14 mouse cellular contexts compared by ENCODE assay signal in the genomic region with DNA sequence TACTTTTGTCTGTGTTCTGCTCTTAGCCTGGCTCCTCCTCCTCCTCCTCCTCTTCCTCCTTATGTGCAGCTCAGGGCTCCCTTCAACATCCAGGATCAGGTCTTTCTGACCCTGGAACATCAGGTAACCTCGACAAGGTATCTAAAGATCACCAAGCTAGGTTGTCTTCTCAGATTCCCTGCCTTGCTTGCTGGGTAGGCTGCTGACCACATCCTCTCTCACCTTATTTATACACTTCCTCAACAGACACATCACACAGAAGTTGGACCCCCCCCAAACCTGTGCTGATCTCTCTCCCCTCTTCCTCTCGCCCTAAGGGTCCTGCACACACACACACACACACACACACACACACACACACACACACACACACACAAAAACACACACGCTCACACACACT. TPM values are rescaled to one million over a fixed set of nuclear protein-coding genes. Genes with fewer than 3 reads are reported as not detected.
DNase-seq lines count a peak whose midpoint lies in the region; ATAC-seq and TF ChIP-seq lines count a peak whose summit lies in the region.
"Had no signal": no experiment of that assay in that cellular context is flagged by ENCODE, and none has a peak within 500 bp of the region (broad histone marks: within the 10 kb centered on the region; RNA-seq: fewer than 3 reads in every experiment).

TSS of gene Arhgap9 (plus strand) at position 344 of the 400 bp plus-strand sequence.

- 12% methylated on average over 3 of the region's 3 CpGs for WGBS in thymus, adult 2 months

- no peaks in the 10 kb centered on the region for H3K36me3 ChIP-seq in thymus, adult 2 months (ENCODE audit: control insufficient read depth, insufficient read depth, low read length)
- H3K36me3 ChIP-seq: forebrain, embryonic 12.5 days; midbrain, embryonic 13.5 days had no signal

- TF ChIP-seq CTCF in thymus, adult 2 months (IDR thresholded peaks at IDR 0.05; ENCODE audit: borderline replicate concordance, control insufficient read depth, extremely low read depth, insufficient read depth, low read length, poor library complexity): no peak

- H3K4me3 ChIP-seq in thymus, adult 2 months (ENCODE audit: control insufficient read depth, insufficient read depth, low read length): peak within 1 kb of the TSS; percentile 45
- H3K4me3 ChIP-seq: forebrain, embryonic 12.5 days; midbrain, embryonic 13.5 days had no signal

- ATAC-seq in common myeloid progenitor, adult 5-6 weeks (replicated peaks; ENCODE audit: low read depth, poor library complexity, severe bottlenecking): no peak
- peak; percentile 16; the same call in 1 of the 2 replicates for ATAC-seq in megakaryocyte, adult 5-6 weeks (ENCODE audit: poor library complexity, severe bottlenecking)
- ATAC-seq: midbrain, embryonic 13.5 days had no signal

- peak within 1 kb of the TSS; percentile 91 for H3K27ac ChIP-seq in thymus, adult 2 months (ENCODE audit: control insufficient read depth, insufficient read depth, low read length)
- H3K27ac ChIP-seq: forebrain, embryonic 12.5 days; midbrain, embryonic 13.5 days had no signal

- DNase-seq in thymus, adult 2 months: peak; percentile 50
- DNase-seq in thymus, adult 18-20 months: no peak
- DNase-seq in thymus, postnatal 4 days: peak; percentile 57
- DNase-seq in right cerebral cortex, adult 18-20 months: no peak
- no peak for DNase-seq in right cerebral cortex, postnatal 14 days
- DNase-seq in kidney, postnatal 10 days: no peak
- DNase-seq: adrenal gland, postnatal 10 days; cerebellum, adult 8-10 months; heart, postnatal 36 days; lung, embryonic 14.5 days had no signal

- peaks cover 63% of the 10 kb centered on the region for H3K4me1 ChIP-seq in thymus, adult 2 months (replicated peaks; ENCODE audit: control insufficient read depth, insufficient read depth, low read length)

- no peak for TF ChIP-seq POLR2A in thymus, adult 2 months (IDR thresholded peaks at IDR 0.05; ENCODE audit: control insufficient read depth, extremely low read depth, insufficient read depth, low read length, poor library complexity)

- H3K27me3 ChIP-seq in thymus, adult 2 months (ENCODE audit: control insufficient read depth, insufficient read depth, low read length): no peaks in the 10 kb centered on the region

RNA-seq across cellular contexts. Expression of gene Arhgap9, which starts in this region (rescaled TPM):
- polyA plus RNA-seq in thymus, adult 2 months (2012; rRNA removed): 105 and 111 TPM in 2 replicates
- total RNA-seq in common myeloid progenitor, adult 5-6 weeks (2017): 13.6 and 24.3 TPM in 2 replicates
- 135 and 138 TPM in 2 replicates for total RNA-seq in megakaryocyte, adult 5-6 weeks (2015)
- total RNA-seq in megakaryocyte, adult 5-6 weeks (2017): 96.8 and 108 TPM in 2 replicates

Comparison
In these comparisons a context has a peak if more than half of its experiments do, and no peak if none do; other contexts are left out.
1. DNase-seq: peak in thymus, adult 2 months (single experiment) and thymus, postnatal 4 days (single experiment); none in thymus, adult 18-20 months (0 of 2), right cerebral cortex, adult 18-20 months (single experiment), right cerebral cortex, postnatal 14 days (single experiment) and kidney, postnatal 10 days (single experiment).